Mouse (Mus musculus) G1E (cell line): ENCODE results near the gene Gm9821.

Source experiments
- CTCF ChIP-seq: IDR thresholded peaks from 2 replicates; pipeline ENCODE4 v1.5.1; 2012; ENCODE audit warnings: low read depth, low read length, inconsistent platforms, mixed read lengths
- GATA1 ChIP-seq: IDR thresholded peaks from 2 replicates; pipeline ENCODE4 v1.6.1; 2012; ENCODE audit warnings: borderline replicate concordance, low read length, inconsistent platforms, mixed read lengths
- POLR2AphosphoS5 ChIP-seq: IDR thresholded peaks from 2 replicates; pipeline ENCODE4 v1.6.1; 2012; ENCODE audit warnings: low read depth, low read length, inconsistent platforms; ENCODE audit not compliant: insufficient replicate concordance
- TAL1 ChIP-seq: conservative IDR thresholded peaks from 2 replicates; pipeline ENCODE4 v1.6.1; 2012; ENCODE audit warnings: low read depth, low read length, inconsistent platforms, mixed read lengths

- no peak for TF ChIP-seq CTCF
- no peak for TF ChIP-seq GATA1
- no peak for TF ChIP-seq TAL1
- TF ChIP-seq POLR2AphosphoS5: no peak
Measured at GRCm38 (mm10) chr2:91960459-91960858, 15.0 kb downstream of the Gm9821 start.
